8 mouse cellular contexts compared by ENCODE assay signal in the genomic region with DNA sequence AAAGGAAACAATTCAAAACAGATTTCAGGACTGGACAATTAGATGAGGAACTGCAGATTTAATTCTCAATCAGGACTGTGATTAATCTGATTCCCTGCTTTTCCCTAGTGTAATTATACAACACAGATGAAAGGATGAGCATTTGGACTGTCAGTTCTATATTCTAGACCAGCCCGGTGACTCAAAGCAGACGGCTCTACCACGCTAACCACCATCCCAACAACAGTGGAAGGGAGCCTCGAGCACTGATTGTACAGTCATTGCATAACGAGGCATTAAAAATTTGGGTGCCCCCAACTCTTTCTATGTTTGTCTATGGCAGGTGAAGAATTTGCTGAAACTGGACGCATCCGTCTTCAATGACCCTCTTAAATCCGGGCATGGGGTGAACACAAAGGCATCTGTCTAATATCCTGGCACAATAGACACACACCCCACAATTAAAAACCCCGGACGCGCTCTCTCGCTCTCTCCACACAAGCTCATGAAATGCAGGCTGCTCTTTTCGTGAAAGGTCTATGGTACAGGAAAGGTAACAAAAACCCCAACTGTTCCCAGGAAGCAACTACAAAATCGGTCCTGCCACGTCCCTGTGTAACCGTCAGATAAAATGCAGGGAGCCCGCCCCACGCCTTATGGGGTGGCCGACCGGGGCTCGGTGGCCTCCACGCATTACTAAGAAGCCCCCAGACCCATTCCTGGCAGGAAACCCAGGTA. TPM values are rescaled to one million over a fixed set of nuclear protein-coding genes. Genes with fewer than 3 reads are reported as not detected.
DNase-seq lines count a peak whose midpoint lies in the region; ATAC-seq and TF ChIP-seq lines count a peak whose summit lies in the region.

No protein-coding gene starts in this region.

- no peak for TF ChIP-seq CTCF in cortical plate, adult 2 months (IDR thresholded peaks at IDR 0.05; ENCODE audit: extremely low read depth, insufficient read depth, low read length)

- WGBS in heart, embryonic 11.5 days (ENCODE audit: insufficient replicate concordance), result 19% methylated on average over 22 of the region's 22 CpGs
- WGBS in liver, embryonic 16.5 days (ENCODE audit: insufficient replicate concordance), result 27% methylated on average over 22 of the region's 22 CpGs

- no peaks in the 10 kb centered on the region for H3K36me3 ChIP-seq in heart, embryonic 11.5 days (ENCODE audit: control insufficient read depth, insufficient read depth, low read length)
- no peaks in the 10 kb centered on the region for H3K36me3 ChIP-seq in liver, embryonic 16.5 days (ENCODE audit: control insufficient read depth, insufficient read depth)

- peak overlapping the region; percentile 100 for H3K4me3 ChIP-seq in cortical plate, adult 2 months (ENCODE audit: insufficient read depth, low read length)
- peak overlapping the region; percentile 61 for H3K4me3 ChIP-seq in heart, embryonic 11.5 days (ENCODE audit: low read depth, low read length)
- peak overlapping the region; percentile 67 for H3K4me3 ChIP-seq in liver, embryonic 16.5 days (ENCODE audit: low read depth, low read length)

- TF ChIP-seq POLR2A in cortical plate, adult 2 months (IDR thresholded peaks at IDR 0.05; ENCODE audit: extremely low read depth, insufficient read depth, low read length), result no peak

- peak overlapping the region; percentile 77 for H3K9ac ChIP-seq in heart, embryonic 11.5 days (ENCODE audit: low read depth, low read length)
- H3K9ac ChIP-seq in liver, embryonic 16.5 days (ENCODE audit: low read depth, low read length), result peak overlapping the region; percentile 66

- DNase-seq in urinary bladder, postnatal 14 days (ENCODE audit: low spot score), result peak; percentile 3
- DNase-seq in urinary bladder, postnatal 10 days (ENCODE audit: low spot score), result no peak
- peak; percentile 1 to 30 for DNase-seq in kidney, postnatal 25 days
- DNase-seq in retina, postnatal 1 day, result peak; percentile 36
- no peak for DNase-seq in c-Kit-positive CD71-positive TER-119-positive erythroid progenitor cells, embryonic 14.5 days (ENCODE audit: low spot score)

- peak overlapping the region; percentile 62 for H3K4me2 ChIP-seq in heart, embryonic 11.5 days
- peak overlapping the region; percentile 71 for H3K4me2 ChIP-seq in liver, embryonic 16.5 days (ENCODE audit: low read depth, low read length)

- no peak for ATAC-seq in heart, embryonic 11.5 days (replicated peaks; ENCODE audit: insufficient number of reproducible peaks, low FRiP score, low TSS enrichment)
- no peak for ATAC-seq in liver, embryonic 16.5 days (ENCODE audit: low read depth)

- peak overlapping the region; percentile 89 for H3K27ac ChIP-seq in cortical plate, adult 2 months (ENCODE audit: insufficient read depth, low read length)
- H3K27ac ChIP-seq in heart, embryonic 11.5 days (ENCODE audit: low read depth, low read length), result peak overlapping the region; percentile 85; the same call in 1 of the 2 replicates
- no peak overlapping the region for H3K27ac ChIP-seq in liver, embryonic 16.5 days (ENCODE audit: low read length)

- H3K9me3 ChIP-seq in heart, embryonic 11.5 days (replicated peaks; ENCODE audit: control insufficient read depth, low read length), result no peaks in the 10 kb centered on the region
- H3K9me3 ChIP-seq in liver, embryonic 16.5 days (replicated peaks; ENCODE audit: control insufficient read depth, low read length), result no peaks in the 10 kb centered on the region

- no peaks in the 10 kb centered on the region for H3K4me1 ChIP-seq in cortical plate, adult 2 months (ENCODE audit: control insufficient read depth, insufficient read depth, low read length)
- no peaks in the 10 kb centered on the region for H3K4me1 ChIP-seq in heart, embryonic 11.5 days (ENCODE audit: control insufficient read depth, insufficient read depth, low read length)
- H3K4me1 ChIP-seq in liver, embryonic 16.5 days (ENCODE audit: control insufficient read depth, low read depth, low read length), result no peaks in the 10 kb centered on the region

- no peaks in the 10 kb centered on the region for H3K27me3 ChIP-seq in heart, embryonic 11.5 days (ENCODE audit: control insufficient read depth, insufficient read depth, low read length)
- peaks cover 9% of the 10 kb centered on the region for H3K27me3 ChIP-seq in liver, embryonic 16.5 days (ENCODE audit: control insufficient read depth, insufficient read depth, low read depth, low read length)

RNA-seq across cellular contexts. Expression of a gene that starts 5.9 kb away (rescaled TPM):
- 31.3 and 32.6 TPM in 2 replicates for polyA plus RNA-seq in cortical plate, adult 2 months (2012; rRNA removed)
- polyA plus RNA-seq in heart, embryonic 11.5 days (2014; fragmentation: Nextera tagmentation; extraction: Ambion mirVana), result 7.5 and 7.7 TPM in 2 replicates
- 1.3 and 1.4 TPM in 2 replicates for polyA plus RNA-seq in liver, embryonic 16.5 days (2015; fragmentation: Nextera tagmentation; extraction: Ambion mirVana)

Comparison
In these comparisons a context has a peak if more than half of its experiments do, and no peak if none do; other contexts are left out.
1. DNase-seq: peak in urinary bladder, postnatal 14 days (single experiment), kidney, postnatal 25 days (2 of 2) and retina, postnatal 1 day (single experiment); none in urinary bladder, postnatal 10 days (single experiment) and c-Kit-positive CD71-positive TER-119-positive erythroid progenitor cells, embryonic 14.5 days (single experiment).
2. Peak in every context shown above with its lines, with median percentiles within 50 percentile points of each other: H3K4me3 ChIP-seq.